Mouse (Mus musculus) inflammation-experienced regulatory T-cells, adult 6 months (primary cell): Measurements from ENCODE around the gene Ppp1r16b. TPM values are rescaled to one million over a fixed set of nuclear protein-coding genes. Genes with fewer than 3 reads are reported as not detected.
"Not testable (repeated sequence)": the region's sequence is repeated elsewhere in the genome, so short reads cannot be mapped to it uniquely, and the experiment has no call there.

ENCODE experiments used
- ATAC-seq: one replicate; pipeline ENCODE4 v1.8.0; 2017
- polyA plus RNA-seq, 3 experiments: library from polyadenylated mRNA; unstranded; fragments of 100-300 nt; shearing (Covaris generic); gene quantifications; one replicate each; pipeline ENCODE4 v1.2.1; 2017

Ppp1r16b gene
- polyA plus RNA-seq, 3 experiments from 2014 or later, result 106 to 120 (median 115) TPM

- peak; percentile 9 for ATAC-seq
Observed at GRCm38 (mm10) chr2:158723806-158724205, 58.6 kb downstream of the Ppp1r16b start.

- ATAC-seq, result no peak
Observed at GRCm38 (mm10) chr2:158726252-158726651, 61.1 kb downstream of the Ppp1r16b start.

GRCm38 (mm10) chr2:158728061-158728815, 63.0 kb downstream of the Ppp1r16b start:
- no peak for ATAC-seq

- ATAC-seq, result no peak
Observed at GRCm38 (mm10) chr2:158730896-158731295, 65.7 kb downstream of the Ppp1r16b start.

GRCm38 (mm10) chr2:158732521-158732920, 67.3 kb downstream of the Ppp1r16b start:
- no peak for ATAC-seq

- ATAC-seq, result no peak
Observed at GRCm38 (mm10) chr2:158733136-158733535, 67.9 kb downstream of the Ppp1r16b start.

- peak; percentile 66 for ATAC-seq
Observed at GRCm38 (mm10) chr2:158733914-158734313, 68.7 kb downstream of the Ppp1r16b start.

- no peak for ATAC-seq
Observed at GRCm38 (mm10) chr2:158734500-158735152, 69.4 kb downstream of the Ppp1r16b start.

- ATAC-seq, result peak; percentile 83
Observed at GRCm38 (mm10) chr2:158735340-158735739, 70.1 kb downstream of the Ppp1r16b start.

- not testable (repeated sequence) for ATAC-seq
Observed at GRCm38 (mm10) chr2:158736247-158736646, 71.0 kb downstream of the Ppp1r16b start.

- ATAC-seq, result no peak
Observed at GRCm38 (mm10) chr2:158738591-158738990, 73.4 kb downstream of the Ppp1r16b start.

GRCm38 (mm10) chr2:158739113-158739512, 73.9 kb downstream of the Ppp1r16b start:
- ATAC-seq, result no peak

GRCm38 (mm10) chr2:158741011-158741501, 75.9 kb downstream of the Ppp1r16b start:
- ATAC-seq, result no peak

- ATAC-seq, result no peak
Observed at GRCm38 (mm10) chr2:158742431-158742830, 77.2 kb downstream of the Ppp1r16b start.

- no peak for ATAC-seq
Observed at GRCm38 (mm10) chr2:158743518-158744141, 78.4 kb downstream of the Ppp1r16b start.

GRCm38 (mm10) chr2:158745049-158745482, 79.9 kb downstream of the Ppp1r16b start:
- ATAC-seq, result peak; percentile 85

- no peak for ATAC-seq
Observed at GRCm38 (mm10) chr2:158746164-158746563, 81.0 kb downstream of the Ppp1r16b start.

- no peak for ATAC-seq
Observed at GRCm38 (mm10) chr2:158749366-158749765, 84.2 kb downstream of the Ppp1r16b start.

GRCm38 (mm10) chr2:158760231-158760630, 95.0 kb downstream of the Ppp1r16b start:
- no peak for ATAC-seq

- no peak for ATAC-seq
Observed at GRCm38 (mm10) chr2:158762339-158762738, 97.1 kb downstream of the Ppp1r16b start.

- ATAC-seq, result peak; percentile 97
Observed at GRCm38 (mm10) chr2:158767742-158768339, 102.6 kb downstream of the Ppp1r16b start, which contains the start of gene Fam83d. Gene Fam83d (plus strand): TSS chr2:158768093.

- peak; percentile 36 for ATAC-seq
Observed at GRCm38 (mm10) chr2:158768350-158768749, 103.2 kb downstream of the Ppp1r16b start.

- no peak for ATAC-seq
Observed at GRCm38 (mm10) chr2:158768771-158769170, 103.6 kb downstream of the Ppp1r16b start.
